Mouse (Mus musculus): Measurements from ENCODE around the gene Mrpl36.

Gene Mrpl36

DNA sequence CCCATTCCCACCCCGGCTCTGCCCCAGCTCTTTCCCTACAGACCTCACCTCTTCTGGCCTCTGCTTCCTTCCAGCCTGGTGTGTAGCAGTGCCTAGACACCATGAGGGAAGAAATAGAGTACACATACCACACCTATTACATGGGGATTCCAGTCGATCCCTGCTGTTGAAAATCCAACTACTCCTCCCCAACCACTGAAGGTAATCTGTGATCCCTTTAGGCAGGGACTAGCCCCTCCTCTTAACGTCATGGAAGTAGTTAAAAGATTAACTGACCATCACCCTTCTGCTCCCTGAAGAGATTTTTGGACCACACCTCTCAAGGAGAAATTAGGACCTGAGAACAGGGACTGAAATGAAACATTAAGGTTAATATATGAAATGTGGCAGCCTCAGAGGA, 18.9 kb downstream of the Mrpl36 start:
- no peak for DNase-seq

DNA sequence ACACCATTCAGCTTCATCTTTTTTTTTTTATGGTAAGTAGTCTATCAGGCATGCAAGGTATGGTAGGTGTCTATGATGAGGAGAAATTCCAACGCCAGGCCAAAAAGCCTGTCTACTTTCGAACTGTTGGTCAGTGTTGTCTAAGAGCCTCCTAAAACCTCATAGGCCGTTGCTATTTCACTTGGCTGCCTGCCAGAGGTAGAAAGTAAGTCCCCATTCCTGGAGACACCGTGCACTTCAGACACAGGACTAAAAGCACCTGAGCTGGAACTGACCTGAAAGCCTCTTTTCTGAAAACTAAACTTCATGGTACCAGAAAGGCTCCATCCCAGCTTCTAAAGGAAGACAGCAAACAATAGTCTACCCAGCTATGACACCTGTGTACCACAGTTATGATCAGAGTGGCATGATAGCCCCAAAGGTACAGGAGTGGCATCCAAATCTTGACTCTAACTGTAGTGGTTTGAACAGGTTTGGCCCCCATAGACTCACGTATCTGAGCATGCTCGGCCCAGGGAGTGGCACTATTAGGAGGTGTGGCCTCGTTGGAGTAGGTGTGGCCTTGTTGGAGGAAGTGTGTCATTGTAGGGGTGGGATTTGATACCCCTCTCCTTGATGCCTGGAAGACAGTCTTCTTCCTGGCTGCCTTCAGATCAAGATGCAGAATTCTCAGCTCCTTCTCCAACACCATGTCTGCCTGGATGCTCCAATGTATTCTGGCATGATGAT, 19.8 kb downstream of the Mrpl36 start:
- no peak for DNase-seq

DNA sequence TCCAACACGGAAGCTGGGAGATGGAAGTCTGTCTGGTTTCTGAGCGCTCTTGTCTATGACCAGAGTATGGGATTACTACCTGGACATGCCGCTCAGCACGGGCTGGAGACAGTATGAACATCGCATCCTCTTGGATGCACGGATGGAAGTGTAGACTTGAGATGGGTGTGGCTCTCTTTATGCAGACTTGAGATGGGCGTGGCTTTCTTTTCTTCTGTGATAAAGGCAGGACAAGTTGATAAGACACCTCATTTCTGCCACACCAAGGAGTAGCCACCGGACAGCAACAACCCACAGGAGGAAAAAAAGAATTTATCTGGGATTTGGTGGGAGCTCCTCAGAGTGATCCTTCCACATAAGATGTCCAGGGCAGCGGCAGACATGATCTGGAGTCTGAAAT, 22.4 kb downstream of the Mrpl36 start:
- DNase-seq = no peak

DNA sequence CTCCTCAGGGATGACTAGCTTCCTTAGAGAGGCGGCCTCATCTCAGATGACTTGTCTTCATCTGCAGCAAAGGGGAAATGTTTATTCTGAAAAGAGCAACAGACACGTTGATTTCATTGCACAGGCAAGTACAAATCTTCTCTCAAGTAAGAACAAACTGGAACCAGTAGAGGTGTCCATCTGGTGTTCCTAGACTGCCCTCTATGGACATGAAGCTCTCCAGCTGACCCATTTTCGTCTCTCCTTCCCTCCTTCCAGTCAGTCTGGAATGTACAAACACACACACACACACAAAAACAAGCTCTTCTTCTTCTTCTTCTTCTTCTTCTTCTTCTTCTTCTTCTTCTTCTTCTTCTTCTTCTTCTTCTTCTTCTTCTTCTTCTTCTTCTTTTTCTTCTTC, 23.6 kb downstream of the Mrpl36 start:
- DNase-seq = no peak

DNA sequence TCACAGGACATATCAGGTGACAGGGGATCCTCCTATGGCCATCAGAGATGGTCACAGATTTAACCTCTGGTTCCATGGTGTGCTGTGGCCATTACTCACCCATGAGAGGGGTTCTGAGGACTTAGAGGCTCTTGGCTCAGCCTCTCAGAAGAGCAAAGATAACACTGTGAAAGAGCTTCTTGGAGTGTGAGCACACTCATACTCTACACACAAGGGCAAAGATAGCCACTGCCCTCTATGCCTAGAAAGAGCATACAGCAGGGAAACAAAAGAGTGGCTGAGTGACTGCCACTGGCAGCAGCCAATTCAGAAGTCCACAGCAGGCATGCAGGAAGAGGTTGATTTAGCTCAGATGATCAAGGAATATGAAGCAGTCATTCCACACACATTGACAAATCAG, 24.2 kb downstream of the Mrpl36 start:
- no peak for DNase-seq

DNA sequence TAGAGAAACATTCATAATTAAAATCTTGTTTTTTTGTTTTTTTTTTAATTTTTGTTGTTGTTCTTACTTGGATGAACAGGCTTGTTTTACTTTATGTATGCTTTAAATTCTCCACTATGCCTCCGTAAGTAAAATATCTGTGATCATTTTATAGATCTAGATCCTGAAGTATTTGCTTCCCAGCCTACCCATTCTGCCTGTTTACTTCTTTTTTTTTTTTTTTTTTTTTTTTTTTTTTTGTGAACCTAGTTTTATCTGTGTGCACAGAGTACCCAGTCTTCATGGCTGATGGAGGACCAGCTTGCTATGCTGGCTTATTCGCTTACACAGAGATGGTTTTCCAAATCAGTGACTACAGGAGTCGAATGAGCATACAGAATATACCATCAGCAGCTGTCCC, 28.8 kb downstream of the Mrpl36 start:
- DNase-seq = no peak

DNA sequence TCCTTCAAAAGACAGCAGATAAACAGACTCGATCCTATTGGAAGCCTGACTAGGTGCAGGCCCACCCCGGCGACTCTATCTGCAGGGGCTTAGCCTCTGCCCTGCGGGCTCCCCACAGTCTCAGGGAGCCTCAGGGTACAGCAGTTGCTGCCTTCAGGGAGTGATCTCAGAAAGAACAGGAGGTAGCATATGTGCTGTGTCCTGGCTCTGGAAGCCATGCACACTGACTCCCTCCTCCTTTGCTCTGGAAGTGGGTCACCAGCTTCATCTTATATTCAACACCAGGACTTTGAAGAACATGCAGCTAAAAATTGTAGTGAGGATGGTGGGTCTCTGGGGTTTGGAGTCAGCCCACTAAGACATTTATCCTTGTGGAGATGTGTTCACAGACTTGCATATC, 45.1 kb downstream of the Mrpl36 start:
- DNase-seq = no peak

DNA sequence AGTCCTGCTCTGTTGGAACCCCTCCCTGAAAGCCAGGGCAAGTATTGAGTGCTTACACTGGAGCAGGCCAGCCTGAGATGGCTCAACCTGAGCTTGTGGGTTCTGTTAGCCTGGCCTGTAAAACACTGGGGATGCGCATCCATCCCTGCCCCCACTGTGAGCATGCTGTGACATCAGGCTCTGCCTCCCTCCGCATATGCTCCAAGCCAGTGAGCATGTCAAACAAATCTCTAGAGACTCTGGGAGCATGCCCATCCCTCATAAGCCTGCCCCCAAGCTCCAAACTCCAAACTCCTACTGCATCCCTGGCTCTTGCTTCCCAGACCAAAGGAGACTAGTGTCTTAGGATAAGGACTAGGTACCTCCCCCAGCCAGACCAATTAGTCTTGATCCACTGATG, 46.3 kb downstream of the Mrpl36 start:
- no peak for DNase-seq

DNA sequence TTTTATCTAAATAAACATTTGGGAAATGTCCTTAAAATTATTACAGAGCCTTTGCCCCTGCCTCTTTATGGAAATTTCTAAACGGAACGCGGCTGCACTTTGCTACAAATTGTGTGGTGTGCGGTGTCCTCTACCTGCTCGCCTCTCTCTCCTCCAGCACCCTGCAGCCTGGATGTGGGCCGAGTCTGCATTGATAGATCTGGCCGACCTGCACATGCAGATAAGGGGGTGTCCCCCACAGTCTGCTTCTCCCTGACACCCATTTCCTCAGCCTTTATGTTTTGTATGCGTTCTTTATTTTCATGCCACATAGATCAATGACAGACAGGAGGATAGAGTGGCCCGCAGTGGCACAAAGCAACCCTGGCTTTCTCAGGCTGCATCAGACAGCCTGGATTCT, 49.3 kb downstream of the Mrpl36 start:
- no peak for DNase-seq
